Mouse (Mus musculus) spleen, postnatal 36 days (tissue): ENCODE results near the gene Zdhhc4.
A peak's percentile ranks its signal among the peaks of the same experiment; 100 is the strongest.

Experiments used
- DNase-seq, 2 experiments: peaks; one replicate each; pipeline ENCODE4 v3.0.0; 2022; ENCODE audit warnings: low spot score in 2 of 2, mixed read lengths in 1 of 2

The Zdhhc4 gene

DNA sequence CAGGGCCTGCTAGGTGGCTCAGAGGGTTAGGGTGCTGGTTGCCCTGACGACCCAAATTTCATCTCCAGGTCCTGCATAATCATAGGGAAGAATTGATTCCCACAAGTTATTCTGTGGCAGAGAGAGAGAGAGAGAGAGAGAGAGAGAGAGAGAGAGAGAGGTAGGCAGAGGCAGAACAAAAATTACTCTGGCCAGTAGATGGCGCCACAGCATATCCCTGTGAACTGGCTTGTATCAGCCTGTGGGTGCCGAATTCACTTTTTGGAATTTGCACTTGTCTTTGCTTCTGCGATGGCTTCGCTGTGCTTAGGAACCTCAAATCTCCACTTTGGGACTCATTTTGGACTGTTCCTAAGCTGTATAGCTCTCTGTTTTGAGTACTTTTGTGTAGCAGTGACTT is 4.8 kb upstream of the Zdhhc4 start:
- peak; percentile 31 to 50 for DNase-seq

DNA sequence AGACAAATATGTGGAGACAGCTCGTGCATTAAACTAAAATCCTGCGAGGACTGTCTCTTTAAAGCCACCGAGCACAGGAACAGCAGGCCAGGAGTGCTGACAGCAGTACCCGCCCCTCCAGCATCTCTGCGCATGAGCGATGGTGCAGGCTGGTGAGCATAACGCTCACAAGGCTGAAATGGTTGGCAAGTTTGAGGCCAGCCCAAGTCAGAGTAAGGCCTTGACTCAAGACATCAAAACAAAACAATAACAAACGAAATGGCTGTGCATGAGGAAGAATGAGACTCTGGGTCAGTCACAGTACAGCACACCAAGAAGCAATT is 11.8 kb downstream of the Zdhhc4 start:
- no peak for DNase-seq

DNA sequence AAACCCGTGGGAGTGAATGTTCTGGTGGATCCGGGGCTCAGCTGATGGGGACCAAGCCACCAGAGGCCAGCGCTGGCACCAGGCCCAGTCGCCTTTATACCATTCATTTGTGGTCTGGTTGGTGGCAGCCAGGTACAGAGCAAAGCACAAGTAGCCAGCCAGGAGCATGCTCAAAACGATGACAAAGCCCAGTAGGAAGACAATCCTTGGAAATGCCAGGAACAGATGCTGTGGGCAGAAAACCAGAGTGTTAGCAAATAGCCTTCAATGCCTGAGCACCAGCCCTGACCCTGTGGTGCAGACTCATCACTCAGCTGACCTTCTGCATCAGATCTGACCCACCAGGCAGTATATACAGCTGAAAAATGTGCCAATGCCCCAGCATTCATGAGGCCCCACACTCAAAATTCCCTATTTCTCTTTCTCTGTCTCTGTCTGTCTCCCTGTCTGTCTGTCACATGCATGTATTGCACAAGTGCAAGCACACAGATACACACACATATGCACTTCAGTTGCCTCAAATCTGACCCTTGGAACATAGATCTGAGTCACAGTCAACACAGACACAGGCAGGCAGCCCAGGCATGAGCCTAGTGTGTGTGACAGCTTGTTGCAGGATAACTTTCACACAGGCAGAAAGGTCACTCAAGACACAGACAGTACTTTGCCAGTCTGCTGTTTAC is 12.3 kb downstream of the Zdhhc4 start:
- DNase-seq = no peak

DNA sequence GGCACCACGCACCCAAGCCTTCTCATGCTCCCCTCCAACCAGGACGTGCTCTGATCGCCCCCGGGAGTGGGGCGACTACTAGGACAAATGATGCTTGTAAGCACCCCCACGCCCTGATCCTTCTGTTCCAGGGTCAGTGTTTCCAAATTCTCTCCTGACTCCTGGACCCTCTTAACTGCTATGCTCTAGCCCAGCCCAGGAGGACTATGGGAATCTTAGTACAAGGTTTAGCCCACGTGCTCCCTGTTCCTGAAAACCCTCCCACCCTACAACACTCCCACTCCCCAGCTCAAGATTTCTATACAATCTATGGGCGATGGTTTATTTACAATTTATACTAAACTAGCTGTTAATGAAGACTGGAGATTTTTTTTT is 13.6 kb downstream of the Zdhhc4 start:
- no peak for DNase-seq

DNA sequence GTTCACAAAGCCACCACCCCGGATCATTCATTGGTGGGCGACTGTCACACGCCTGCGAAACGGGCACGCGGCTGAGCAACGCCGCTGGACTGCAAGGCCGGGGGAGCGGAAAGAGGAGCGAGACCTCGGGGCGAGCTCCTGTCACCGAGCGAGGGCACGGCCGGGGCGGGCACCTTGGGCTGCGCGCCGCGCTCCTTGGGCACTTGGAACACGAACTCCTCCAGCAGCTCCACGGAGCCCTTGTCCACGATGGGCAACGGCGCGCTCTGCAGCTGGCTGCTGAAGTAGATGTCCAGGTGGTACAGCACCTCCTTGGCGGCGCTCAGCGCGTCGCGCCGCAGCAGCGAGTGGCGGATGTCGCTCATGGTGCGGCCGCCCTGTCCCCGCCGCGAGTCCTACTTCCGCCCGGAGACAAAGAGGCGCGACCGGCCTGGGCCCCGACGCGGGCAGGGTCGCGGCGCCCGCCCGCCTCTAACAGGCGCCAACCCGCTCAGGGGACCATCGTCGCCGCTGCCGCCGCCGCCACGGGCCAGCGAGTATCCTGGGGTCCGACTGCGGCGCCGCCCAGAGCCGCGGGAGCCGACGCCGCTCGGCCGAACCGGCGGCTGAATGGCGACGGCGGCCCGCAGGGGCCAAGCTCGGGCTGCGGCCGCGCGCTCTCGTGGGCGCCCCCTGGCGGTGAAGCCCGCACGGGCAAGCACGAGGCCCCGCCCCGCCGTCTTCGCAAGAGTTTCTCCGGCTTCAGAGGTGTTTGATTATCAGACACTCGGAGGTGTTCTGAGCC is 14.1 kb downstream of the Zdhhc4 start, which contains the start of gene E130309D02Rik:
Gene E130309D02Rik (minus strand): TSS at position 631 of the 784 bp plus-strand sequence.
- DNase-seq = peak; percentile 85

DNA sequence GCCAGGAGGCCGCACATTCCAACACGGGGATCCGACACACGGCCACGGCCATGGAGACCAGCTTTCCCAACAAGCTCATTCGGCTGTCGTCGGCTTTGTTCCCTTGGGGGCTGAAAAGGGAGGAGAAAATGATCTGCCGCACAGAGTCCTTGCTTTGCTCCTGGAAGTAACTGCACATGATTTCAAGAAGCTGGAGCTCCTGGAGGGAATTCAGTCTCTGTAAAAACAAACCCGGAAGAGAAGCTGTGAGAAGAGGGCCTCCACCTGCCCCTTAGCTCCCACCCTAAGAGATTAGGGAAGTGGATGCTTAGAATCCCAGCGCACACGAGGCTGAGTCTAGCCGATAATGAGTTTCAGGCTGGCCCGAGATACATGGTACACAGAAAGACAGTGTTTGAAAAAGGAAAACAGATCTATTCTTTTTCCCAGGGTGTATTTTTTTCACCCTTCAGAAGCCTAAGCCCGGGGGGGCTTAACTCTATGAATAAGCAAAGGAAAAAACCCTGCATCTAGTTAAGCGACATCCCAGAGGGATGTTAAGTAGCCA is 14.8 kb downstream of the Zdhhc4 start:
- DNase-seq = no peak

DNA sequence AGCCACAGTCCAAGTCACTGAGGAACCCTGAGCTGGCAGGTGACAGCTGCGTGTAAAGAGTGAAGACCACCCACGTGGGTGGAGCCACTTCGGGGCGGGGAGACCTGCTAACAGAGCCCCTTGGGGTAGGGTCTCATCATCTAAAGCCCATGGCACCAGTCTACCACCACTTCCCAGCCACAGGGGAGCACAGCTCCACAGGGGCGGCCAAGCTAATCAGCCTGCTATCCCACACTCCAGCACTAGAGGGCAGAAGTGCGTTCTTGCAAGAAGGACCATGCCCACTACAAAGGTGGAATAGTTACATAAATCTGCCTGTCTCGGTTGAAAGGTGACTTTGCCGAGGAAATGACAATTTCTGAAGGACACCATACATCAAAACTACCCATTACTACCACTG is 17.2 kb downstream of the Zdhhc4 start:
- DNase-seq = peak; percentile 59 to 65

DNA sequence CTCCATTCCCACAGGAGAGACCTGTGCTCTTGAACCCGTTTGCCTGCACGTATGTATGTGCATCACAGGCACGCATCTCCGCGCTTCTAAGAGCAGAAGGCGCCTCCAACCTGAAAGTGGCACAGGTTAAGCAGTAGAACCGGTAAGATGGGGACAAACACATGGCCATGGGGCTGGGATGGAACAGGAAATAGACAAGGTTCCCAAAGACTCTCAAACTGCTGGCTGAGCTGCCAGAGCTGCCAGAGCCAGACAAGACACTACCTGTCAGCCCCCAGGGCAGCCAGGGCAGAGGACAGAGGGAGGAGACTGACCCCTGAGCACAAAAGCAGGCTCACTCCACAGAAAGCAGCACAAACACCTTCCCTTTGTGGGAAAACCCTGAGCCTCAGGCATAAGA is 19.1 kb downstream of the Zdhhc4 start:
- DNase-seq = no peak

DNA sequence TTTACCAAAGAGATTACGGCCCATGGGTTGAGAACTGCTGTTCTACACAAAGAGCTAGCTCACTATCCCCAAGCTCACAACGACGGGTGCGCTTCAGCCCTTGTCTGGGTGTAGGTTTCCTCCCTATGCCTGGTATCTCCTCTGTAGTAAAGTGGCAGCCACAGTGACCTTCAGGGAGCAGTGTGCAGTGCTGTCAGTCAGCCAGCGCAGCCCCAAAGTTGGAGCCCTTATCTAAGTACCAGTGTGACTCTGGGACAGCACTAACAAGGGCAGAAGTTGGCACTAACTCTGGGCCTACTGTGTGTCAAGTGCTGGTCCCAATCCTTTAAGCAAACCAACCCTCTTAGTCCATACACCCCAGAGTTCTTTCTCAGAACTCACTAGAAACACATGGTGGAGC is 20.2 kb downstream of the Zdhhc4 start:
- DNase-seq = no peak

DNA sequence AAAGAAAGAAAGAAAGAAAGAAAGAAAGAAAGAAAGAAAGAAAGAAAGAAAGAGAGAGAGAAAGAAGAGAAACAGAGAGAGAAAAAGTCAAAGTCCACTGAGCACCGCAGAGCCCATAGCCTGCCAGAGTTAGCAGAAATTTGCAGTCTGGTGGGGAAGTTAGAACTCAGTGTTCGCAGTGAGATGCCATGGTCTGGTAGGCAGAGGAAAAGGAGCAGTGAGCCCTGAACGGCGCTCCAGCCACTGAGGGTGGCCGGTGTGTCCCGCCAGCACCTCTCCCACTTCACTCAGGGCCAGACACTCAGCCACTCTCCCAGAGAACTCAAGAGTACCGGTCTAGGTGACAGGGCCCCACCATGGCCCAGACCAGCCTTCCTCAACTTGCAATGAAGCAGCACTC is 24.8 kb downstream of the Zdhhc4 start:
- no peak for DNase-seq

DNA sequence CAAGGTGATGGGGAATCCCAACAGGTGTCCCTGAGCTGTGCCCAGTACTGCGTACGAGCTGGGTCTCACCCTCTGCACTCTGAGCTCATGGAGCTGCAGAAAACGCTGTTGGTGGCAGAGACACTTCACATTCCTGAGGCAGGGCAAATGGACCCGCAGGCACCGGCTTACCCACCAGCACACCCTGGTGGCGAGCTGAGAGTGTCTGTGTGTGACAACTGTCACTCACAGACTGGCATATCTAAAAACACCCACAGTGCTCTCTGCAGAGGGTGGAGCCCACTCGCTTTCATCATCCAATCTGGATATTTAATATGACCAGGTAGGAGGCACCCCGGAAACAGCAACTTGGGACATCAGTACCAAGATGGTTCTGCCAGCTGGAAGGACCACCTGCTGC is 27.8 kb downstream of the Zdhhc4 start:
- DNase-seq = no peak

DNA sequence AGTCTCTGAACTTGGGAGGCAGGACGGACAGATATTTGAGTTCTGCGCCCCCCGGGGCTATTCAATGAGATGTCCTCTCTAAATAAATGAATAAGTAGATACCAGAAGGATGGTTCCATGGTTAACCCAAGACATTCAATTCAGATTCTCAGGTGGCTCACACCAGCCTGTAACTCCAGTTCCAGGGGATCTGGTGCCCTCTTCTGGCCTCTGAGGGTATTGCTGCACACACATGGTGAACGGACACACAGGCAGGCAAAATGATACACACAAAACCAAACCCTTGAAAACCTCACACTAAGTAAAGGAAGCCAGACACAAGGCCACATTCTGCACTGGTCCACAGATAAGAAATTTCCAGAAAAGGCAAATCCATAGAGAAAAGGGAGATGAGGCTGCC is 29.4 kb downstream of the Zdhhc4 start:
- peak in 1 of 2 experiments; percentile 18 for DNase-seq

DNA sequence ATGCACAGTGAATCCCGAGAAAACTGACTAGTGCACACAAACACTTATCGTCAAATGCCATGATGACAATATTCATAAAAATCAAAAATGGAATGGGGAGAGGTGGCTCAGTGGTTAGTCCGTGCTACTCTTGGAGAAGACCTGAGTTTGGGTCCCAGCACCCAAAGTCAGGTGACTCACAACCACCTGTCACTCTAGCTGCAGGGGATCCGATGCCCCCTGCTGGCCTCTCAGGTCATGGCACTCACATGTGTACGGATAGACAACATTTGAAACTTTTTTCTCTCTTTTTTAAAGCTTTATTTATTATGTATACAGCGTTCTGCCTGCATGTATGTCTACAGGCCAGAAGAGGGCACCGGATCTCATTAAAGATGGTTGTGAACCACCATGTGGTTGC is 30.7 kb downstream of the Zdhhc4 start:
- DNase-seq = no peak

DNA sequence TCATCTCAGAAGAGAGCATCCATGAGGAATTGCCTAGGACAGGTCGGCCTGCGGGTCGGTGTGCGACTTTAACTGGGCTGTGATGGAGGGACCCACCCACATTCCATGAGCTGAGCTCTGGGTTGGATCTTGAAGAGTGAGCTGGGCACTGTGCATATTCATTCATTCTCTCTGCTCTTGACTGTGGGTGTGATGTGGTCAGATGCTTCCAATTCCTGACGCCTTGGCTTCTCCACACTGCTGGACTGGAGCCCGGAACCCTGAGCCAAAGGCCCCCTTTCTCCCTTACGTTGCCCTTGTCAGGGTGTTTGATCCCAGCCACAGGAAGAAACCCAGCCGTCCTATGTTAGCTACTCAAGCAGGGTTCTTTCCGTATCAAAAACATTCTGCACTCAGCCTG is 31.1 kb downstream of the Zdhhc4 start:
- DNase-seq = no peak

DNA sequence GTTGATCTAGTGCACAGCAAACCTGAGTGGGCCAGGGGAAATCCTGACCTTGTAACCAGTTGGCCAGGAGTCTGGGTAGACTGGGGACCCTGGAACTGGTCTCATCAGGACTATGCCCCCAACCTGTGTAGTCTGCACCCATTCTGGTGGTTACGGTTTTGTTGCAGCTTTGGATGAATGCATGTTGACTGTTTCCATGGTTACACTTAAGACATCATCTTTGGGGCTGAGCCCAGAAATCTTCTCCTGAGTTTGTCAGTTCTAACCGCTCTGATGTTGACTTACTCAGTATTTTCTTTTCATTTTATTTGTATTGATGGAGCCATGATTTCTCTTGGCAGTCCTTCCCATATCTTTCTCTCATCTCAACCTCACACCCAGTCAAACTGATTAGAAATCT is 33.7 kb downstream of the Zdhhc4 start:
- DNase-seq = no peak

DNA sequence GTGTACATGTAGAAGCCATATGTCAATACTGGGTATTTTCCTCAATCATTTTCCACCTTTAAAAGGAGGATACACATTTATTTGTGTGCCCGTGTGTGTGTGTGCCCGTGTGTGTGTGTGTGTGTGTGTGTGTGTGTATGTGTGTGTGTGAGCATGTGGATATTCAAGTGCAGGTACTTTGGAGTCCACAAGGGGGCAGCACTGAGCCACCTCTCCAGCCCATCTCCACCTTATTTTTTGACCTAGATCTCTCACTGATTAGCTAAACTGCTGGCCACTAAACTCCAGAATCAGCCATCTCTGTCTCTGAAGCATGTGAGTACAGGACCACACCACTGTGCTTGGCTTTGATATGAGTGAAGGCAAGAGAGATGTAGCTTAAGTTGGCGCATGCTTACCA is 34.2 kb downstream of the Zdhhc4 start:
- DNase-seq = no peak

DNA sequence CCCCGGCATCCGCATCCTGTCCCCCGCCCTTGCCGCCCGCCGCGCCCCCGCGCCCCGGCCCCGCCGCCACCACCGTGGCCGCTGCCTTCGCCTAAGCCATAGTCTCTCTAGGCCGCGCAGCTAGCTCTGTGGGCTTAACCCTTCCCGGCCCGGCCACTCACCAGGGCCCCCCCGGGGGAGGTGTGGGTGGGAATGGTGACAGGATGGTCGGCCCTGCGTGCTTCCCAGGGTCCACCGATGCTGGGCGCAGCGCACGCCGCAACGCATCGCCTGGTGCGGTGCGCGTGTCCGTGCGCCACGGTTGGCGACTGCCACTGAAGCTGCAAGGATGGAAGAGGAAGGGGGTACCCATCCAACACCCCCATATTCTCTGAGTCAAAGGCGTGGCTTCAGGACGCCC is 35.7 kb downstream of the Zdhhc4 start, which contains the start of gene Zfp853:
Gene Zfp853 (minus strand): TSS at position 220 of the 400 bp plus-strand sequence.
- DNase-seq = no peak

DNA sequence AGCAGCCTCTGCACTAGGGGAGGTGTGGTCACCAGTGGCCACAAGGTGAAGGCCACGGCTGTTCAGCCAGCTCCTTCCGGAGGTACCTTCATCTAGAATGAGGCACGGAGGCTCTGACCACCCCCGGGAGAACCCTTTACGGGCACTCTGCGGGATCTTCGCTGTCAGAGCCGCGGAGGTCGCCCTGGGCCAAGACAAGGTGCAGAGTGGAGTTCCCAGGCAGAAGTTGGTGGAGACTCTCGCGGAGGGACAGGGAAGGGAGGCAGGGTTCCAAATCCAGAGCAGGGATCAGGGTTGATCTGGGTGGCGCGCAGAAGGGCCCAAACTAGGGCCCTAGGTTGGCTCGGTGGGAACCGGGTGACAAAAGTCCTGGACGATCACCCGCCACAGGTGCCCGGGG is 36.2 kb downstream of the Zdhhc4 start:
- no peak for DNase-seq

DNA sequence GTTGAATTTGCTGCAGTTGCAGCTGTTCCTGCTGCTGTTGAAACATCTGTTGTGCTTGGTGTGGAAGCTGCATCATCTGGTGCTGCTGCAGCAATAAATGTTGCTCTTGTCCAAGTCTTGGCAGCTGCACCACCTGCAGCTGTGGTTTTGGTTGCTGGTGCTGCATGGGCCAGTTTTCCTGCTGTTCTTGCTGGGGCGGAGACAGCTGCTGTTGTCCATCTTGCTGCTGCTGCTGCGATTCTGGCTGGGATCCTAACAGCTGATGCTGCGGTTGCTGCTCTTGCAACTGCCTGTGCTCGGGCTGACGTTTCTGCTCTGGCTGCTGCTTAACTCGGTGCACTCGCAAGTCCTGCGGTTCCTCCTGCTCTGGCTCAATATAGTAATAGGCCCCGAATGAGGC is 39.8 kb downstream of the Zdhhc4 start:
- no peak for DNase-seq

DNA sequence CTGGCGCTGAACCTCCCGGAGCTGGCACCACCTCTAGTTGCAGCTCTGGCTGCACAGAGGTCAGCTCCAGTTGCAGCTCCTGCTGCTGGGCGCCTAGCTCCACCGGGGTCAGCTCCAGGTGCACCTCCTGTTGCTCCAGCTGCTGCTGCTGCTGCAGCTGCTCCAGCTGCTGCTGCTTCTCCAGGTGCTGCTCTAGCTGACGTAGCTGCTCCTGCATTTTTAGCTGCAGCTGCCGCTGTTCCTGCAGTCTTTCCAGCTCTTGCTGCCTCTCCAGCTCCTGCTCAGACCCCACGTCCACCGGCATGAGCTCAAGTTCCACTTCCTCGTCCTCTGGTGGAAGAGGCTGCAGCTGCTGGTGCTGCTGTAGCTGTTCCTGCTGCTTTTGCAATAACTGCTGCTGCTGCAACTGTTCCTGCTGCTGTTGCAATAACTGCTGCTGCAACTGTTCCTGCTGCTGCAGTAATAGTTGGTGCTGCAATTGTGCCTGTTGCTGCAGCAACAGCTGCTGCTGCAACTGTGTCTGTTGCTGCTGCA is 40.6 kb downstream of the Zdhhc4 start:
- no peak for DNase-seq

DNA sequence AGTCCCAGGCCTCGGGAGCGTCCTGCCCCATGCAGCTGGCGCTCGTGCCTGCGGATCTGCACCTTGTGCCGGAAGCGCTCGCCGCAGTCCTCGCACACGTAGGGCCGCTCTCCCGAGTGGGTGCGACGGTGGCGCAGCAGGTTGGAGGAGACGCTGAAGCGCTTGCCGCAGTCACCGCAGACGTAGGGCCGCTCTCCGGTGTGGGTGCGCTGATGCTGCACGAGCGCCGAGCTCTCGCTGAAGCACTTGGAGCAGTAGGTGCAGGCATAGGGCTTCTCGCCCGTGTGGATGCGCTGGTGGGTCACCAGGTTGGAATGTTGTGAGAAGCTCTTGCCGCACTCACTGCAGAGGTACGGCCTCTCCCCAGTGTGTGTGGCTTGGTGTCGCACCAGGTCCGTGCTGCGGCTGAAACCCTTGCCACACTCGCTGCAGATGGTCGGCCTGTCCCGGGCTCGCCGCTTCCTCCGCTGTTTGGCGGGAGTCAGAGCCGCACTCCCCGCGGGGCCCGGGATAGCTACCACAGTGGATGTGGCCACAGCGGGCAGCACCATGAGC is 41.2 kb downstream of the Zdhhc4 start:
- DNase-seq = no peak

DNA sequence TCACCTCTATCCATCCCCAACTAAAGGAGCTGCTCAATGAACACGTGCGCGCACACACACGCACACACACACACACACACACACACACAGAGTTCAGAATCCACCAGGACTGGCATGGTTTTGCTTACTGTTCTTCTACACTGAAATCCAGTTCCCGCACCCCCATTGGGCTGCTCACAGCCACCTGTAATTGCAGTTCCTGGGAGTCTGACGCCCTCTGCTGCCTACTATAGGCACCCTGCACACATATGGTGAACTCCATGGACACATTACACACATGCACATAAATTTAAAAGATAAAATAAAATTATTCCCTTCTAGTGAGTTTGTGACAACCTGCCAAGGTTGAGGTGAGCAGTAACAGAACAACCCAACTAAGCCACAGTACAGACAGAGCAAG is 44.3 kb downstream of the Zdhhc4 start:
- DNase-seq = no peak

DNA sequence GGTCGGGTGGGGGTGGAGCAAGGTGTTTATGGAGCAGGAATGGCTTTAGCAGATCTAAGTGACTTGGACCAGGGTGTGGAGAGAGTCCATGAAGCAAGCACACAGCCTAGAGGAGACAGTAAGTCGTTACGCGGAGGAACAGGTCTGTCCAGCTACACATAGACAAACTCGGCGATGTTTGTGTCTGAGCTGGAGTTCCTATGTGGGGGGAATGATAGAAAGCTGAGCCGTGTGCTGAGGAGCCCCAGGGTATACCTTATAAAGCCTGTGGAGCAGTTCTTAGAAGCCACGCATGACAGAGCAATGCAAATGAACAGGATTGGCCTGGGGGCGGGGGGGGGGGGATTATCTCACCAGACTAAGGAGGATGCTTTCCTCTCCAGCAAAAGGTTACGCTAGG is 49.8 kb downstream of the Zdhhc4 start:
- DNase-seq = no peak
